Mouse (Mus musculus) hindbrain, embryonic 12.5 days (tissue): ENCODE measurements around the gene Lmx1b. TPM values are rescaled to one million over a fixed set of nuclear protein-coding genes. Genes with fewer than 3 reads are reported as not detected.
A peak's percentile ranks its signal among the peaks of the same experiment; 100 is the strongest.

ENCODE experiments used
- ATAC-seq: fragments of 200-750 bp; cut with Nextera tagmentation; 2 replicates; pipeline ENCODE4 v1.8.0; 2017; ENCODE audit warnings: moderate TSS enrichment; ENCODE audit not compliant: low FRiP score
- H3K27ac ChIP-seq: fragments of 300-500 bp; sonication (generic); 2 replicates; pipeline ENCODE4 v1.5.1; 2016; ENCODE audit warnings: mild to moderate bottlenecking
- H3K27me3 ChIP-seq: fragments of 300-500 bp; sonication (generic); 2 replicates; pipeline ENCODE4 v1.6.1; 2016; ENCODE audit warnings: mild to moderate bottlenecking
- H3K36me3 ChIP-seq: fragments of 300-500 bp; sonication (generic); 2 replicates; pipeline ENCODE4 v1.6.1; 2016; ENCODE audit warnings: mild to moderate bottlenecking
- H3K4me1 ChIP-seq: fragments of 300-500 bp; sonication (generic); 2 replicates; pipeline ENCODE4 v1.6.1; 2016
- H3K4me2 ChIP-seq: fragments of 300-500 bp; sonication (generic); replicated peaks from 2 replicates; pipeline ENCODE4 v1.6.1; 2016; ENCODE audit warnings: mild to moderate bottlenecking
- H3K4me3 ChIP-seq: fragments of 300-500 bp; sonication (generic); 2 replicates; pipeline ENCODE4 v1.5.1; 2016; ENCODE audit warnings: mild to moderate bottlenecking
- H3K9ac ChIP-seq: fragments of 300-500 bp; sonication (generic); 2 replicates; pipeline ENCODE4 v1.6.1; 2016; ENCODE audit warnings: mild to moderate bottlenecking, moderate library complexity
- H3K9me3 ChIP-seq: fragments of 300-500 bp; sonication (generic); replicated peaks from 2 replicates; pipeline ENCODE4 v1.6.1; 2016; ENCODE audit warnings: mild to moderate bottlenecking
- WGBS: fragments of 180-500 bp; shearing (Covaris S2); methylation state at CpG from one replicate; pipeline ENCODE4 v1.1.7; 2016; 5-methylcytosine and 5-hydroxymethylcytosine counted together
- polyA plus RNA-seq: library from polyadenylated mRNA; unstranded; fragments of >200 nt; fragmentation: Nextera tagmentation; extraction: Ambion mirVana; gene quantifications from 2 replicates; pipeline ENCODE4 v1.2.1, GENCODE M21; 2016

Lmx1b gene
- 5.0 and 5.6 TPM in 2 replicates for polyA plus RNA-seq

- peak within 1 kb of the TSS; percentile 45 for H3K4me3 ChIP-seq
- peak within 1 kb of the TSS; percentile 68 for H3K9ac ChIP-seq
- WGBS = 1% methylated on average over 53 of the region's 53 CpGs
- no peaks in the 10 kb centered on the region for H3K9me3 ChIP-seq
- no peak for ATAC-seq
- H3K27ac ChIP-seq = peak within 1 kb of the TSS; percentile 77
- H3K27me3 ChIP-seq = peaks cover 90% of the 10 kb centered on the region
- H3K36me3 ChIP-seq = no peaks in the 10 kb centered on the region
- H3K4me1 ChIP-seq = peaks cover 23% of the 10 kb centered on the region
- H3K4me2 ChIP-seq = peak within 1 kb of the TSS; percentile 60
Observed at GRCm38 (mm10) chr2:33640171-33640721, at the start of gene Lmx1b. Lmx1b (minus strand) TSS chr2:33640511.

- Histone ChIP-seq H3K4me1 (peaks cover 18% of the 10 kb centered on the region), H3K36me3 (no peaks in the 10 kb centered on the region), H3K9me3 (0 out of 2 replicates have a peak, but pooled peaks cover 4% of the 10 kb centered on the region), H3K4me3 (no peak overlapping the region), H3K4me2 (no peak overlapping the region), H3K27ac (peak overlapping the region; percentile 69), H3K27me3 (peaks cover 3% of the 10 kb centered on the region), H3K9ac (0 out of 2 replicates have a peak overlapping the region, but pooled peaks have one; percentile 9)
- 39% methylated on average over 9 of the region's 9 CpGs for WGBS
- no peak for ATAC-seq
Observed at GRCm38 (mm10) chr2:33689880-33690462, 49.7 kb upstream of the Lmx1b start.

- Histone ChIP-seq H3K36me3 (no peaks in the 10 kb centered on the region), H3K27me3 (peaks cover 3% of the 10 kb centered on the region), H3K9ac (0 out of 2 replicates have a peak overlapping the region, but pooled peaks have one; percentile 9), H3K27ac (peak overlapping the region; percentile 69), H3K4me2 (no peak overlapping the region), H3K4me1 (peaks cover 18% of the 10 kb centered on the region), H3K4me3 (no peak overlapping the region), H3K9me3 (0 out of 2 replicates have a peak, but pooled peaks cover 4% of the 10 kb centered on the region)
- 43% methylated on average over 23 of the region's 23 CpGs for WGBS
- peak; percentile 64 for ATAC-seq
Observed at GRCm38 (mm10) chr2:33689155-33689879, 49.0 kb upstream of the Lmx1b start.

DNA sequence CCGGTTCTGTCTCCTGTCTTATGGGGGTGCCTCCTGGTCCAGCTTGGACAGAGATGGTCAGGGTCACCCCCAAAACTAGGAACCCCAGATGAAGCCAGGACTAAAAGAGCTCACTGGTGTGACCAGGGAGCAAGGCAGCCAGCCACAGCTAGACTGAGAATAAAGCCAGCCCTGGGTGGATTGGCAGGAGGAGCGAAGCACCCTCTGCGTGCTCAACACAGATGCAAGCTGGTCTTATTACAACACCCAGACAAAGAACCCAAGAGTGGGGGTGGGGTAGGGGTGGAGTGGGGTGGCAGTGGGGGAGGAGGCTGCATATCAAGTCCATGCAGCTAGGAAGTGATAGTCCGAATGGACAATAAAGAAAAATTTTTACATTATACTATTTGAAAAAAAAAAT is 43.3 kb upstream of the Lmx1b start:
- Histone ChIP-seq H3K9ac (no peak overlapping the region), H3K4me3 (no peak overlapping the region), H3K36me3 (no peaks in the 10 kb centered on the region), H3K27me3 (peaks cover 3% of the 10 kb centered on the region), H3K27ac (peak overlapping the region; percentile 1; the same call in 1 of the 2 replicates), H3K4me1 (peaks cover 15% of the 10 kb centered on the region), H3K4me2 (no peak overlapping the region), H3K9me3 (0 out of 2 replicates have a peak, but pooled peaks cover 4% of the 10 kb centered on the region)
- ATAC-seq = 0 out of 2 replicates have a peak, but pooled peaks have one; percentile 43
- WGBS = 53% methylated on average over 4 of the region's 4 CpGs

- 37% methylated on average over 6 of the region's 6 CpGs for WGBS
- ATAC-seq = no peak
- Histone ChIP-seq H3K4me1 (peaks cover 11% of the 10 kb centered on the region), H3K4me2 (no peak overlapping the region), H3K27ac (peak overlapping the region; percentile 1; the same call in 1 of the 2 replicates), H3K27me3 (peaks cover 3% of the 10 kb centered on the region), H3K36me3 (no peaks in the 10 kb centered on the region), H3K4me3 (no peak overlapping the region), H3K9ac (no peak overlapping the region), H3K9me3 (0 out of 2 replicates have a peak, but pooled peaks cover 4% of the 10 kb centered on the region)
Observed at GRCm38 (mm10) chr2:33683095-33683494, 42.8 kb upstream of the Lmx1b start.

DNA sequence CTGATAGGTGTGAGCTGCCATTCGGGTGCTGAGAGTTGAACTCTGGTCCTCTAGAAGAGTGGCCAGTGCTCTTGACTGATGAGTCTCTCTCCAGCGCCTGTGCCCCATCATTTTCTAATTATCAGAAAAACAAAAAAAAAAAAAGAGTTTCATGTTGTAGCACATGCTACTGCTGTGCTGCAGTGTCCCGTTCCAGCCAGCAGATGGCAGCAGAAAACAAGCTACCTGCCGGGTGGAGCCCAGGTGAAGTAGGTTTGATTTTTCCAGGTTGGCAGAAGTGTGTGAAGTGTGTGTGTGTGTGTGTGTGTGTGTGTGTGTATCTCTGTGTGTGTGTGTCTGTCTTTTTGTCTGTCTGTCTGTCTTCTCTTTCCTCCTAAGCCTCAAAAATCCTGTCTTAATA is 41.9 kb upstream of the Lmx1b start:
- Histone ChIP-seq H3K4me1 (peaks cover 16% of the 10 kb centered on the region), H3K27ac (no peak overlapping the region), H3K27me3 (peaks cover 3% of the 10 kb centered on the region; the same call in 1 of the 2 replicates), H3K9me3 (0 out of 2 replicates have a peak, but pooled peaks cover 2% of the 10 kb centered on the region), H3K4me2 (no peak overlapping the region), H3K36me3 (no peaks in the 10 kb centered on the region), H3K4me3 (no peak overlapping the region), H3K9ac (no peak overlapping the region)
- ATAC-seq = no peak
- 16% methylated on average over 4 of the region's 4 CpGs for whole genome bisulfite sequencing

DNA sequence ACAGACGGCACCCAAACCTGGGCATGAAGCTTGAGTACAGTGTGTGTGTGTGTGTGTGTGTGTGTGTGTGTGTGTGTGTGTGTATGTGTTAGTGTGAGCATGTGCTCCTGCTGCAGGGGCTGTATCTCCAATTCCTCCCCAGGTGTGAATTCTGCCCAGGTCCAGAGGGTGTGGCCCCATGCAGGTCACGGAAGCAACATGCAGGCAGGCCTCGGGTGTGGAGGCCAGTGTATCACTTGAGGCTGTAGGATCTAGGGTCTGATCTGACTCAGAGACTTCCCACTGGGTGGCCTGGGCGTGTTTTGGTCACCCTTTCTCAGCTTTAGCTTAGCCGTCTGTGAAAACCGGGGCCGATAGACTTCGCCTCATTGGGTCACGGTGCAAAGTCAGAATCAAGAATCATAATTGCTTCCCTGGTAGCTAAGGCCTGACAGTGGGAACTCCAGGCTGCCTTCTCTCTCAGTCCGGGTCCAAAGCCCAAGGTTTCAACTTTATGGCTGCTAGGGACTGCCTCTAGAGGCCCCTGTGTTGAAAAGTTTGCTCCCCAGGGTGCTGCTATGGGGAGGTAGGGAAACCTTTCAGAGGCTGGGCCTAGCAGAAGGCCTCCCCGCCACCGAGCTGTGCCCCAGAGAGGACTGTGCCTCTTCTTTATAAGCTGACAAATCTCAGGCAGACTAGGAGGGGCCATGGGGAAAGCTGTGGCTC is 38.8 kb upstream of the Lmx1b start:
- WGBS = 72% methylated on average over 12 of the region's 12 CpGs
- Histone ChIP-seq H3K27ac (no peak overlapping the region), H3K4me3 (no peak overlapping the region), H3K4me1 (peaks cover 17% of the 10 kb centered on the region), H3K9ac (no peak overlapping the region), H3K9me3 (no peaks in the 10 kb centered on the region), H3K36me3 (no peaks in the 10 kb centered on the region), H3K27me3 (peaks cover 5% of the 10 kb centered on the region; the same call in 1 of the 2 replicates), H3K4me2 (no peak overlapping the region)
- no peak for ATAC-seq

DNA sequence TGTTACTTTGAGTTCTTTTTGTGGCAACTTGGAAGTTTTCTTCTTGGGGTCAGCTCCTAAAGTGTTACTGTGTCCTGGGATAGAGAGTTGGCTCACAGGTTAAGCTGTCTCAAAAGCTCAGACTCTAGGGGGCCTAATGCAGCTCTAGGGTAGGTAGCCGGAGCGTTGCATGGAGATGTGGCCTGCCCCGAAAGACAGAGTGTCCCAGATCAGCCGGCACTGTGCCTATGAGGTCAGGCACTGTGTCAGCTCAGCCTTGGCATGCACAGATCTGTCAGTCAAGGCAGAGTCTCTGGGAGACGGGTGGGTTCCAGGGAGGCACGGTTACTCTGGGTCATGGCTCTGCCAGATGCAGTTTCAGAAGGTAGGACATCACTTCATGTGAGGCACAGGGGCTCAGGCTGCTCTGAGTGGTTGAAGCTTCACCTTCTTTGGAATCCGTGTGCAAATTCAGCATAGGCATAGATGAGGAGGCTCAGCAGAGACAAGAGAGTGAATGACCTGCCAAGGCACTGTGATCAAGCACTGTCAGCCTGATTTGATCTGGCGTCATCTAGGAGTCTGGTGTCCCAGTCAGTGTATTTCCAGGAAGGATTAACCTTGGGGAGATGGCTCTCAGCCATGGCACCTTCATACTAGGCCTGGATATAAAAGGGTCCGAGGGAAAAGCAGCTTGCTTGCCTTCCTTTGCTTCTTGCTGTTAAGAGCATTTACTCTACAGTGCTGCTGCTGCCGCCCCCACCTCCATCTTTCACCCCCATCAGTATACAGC is 32.6 kb upstream of the Lmx1b start:
- WGBS = 74% methylated on average over 10 of the region's 10 CpGs
- no peak for ATAC-seq

DNA sequence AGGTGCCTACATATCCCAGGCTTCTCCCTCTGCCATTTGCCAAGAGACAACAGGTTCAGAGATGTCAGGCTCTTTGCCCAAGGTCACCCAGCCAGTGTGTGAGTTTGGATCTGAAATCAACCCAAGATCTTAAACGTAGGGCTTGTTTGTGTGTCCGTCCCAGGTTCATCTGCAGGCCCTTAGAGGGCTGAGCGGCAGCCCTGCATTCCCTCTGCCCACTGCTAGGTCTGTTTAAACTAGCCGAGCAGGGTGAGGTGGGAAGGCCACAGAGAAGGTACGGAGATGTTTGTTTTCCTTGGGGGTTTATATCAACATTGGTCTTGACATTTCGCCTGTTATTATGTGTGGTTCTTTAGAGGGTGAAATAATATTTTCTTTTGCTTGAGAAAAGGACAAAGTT is 28.4 kb upstream of the Lmx1b start:
- Histone ChIP-seq H3K27me3 (peaks cover 12% of the 10 kb centered on the region), H3K4me1 (peaks cover 24% of the 10 kb centered on the region), H3K36me3 (no peaks in the 10 kb centered on the region), H3K4me2 (no peak overlapping the region), H3K9ac (no peak overlapping the region), H3K4me3 (no peak overlapping the region), H3K27ac (no peak overlapping the region), H3K9me3 (no peaks in the 10 kb centered on the region)
- ATAC-seq = no peak
- WGBS = 70% methylated on average over 6 of the region's 6 CpGs

More for the DNA sequence above, 32.6 kb upstream of the Lmx1b start:
- no peak overlapping the region for H3K4me3 ChIP-seq
- peaks cover 9% of the 10 kb centered on the region; the same call in 1 of the 2 replicates for H3K27me3 ChIP-seq
- no peaks in the 10 kb centered on the region for H3K36me3 ChIP-seq
- H3K9me3 ChIP-seq = no peaks in the 10 kb centered on the region
- no peak overlapping the region for H3K9ac ChIP-seq
- no peak overlapping the region for H3K27ac ChIP-seq
- no peak overlapping the region for H3K4me2 ChIP-seq
- H3K4me1 ChIP-seq = peaks cover 6% of the 10 kb centered on the region

GRCm38 (mm10) chr2:33666388-33666945 is 26.2 kb upstream of the Lmx1b start:
- Histone ChIP-seq H3K27me3 (peaks cover 12% of the 10 kb centered on the region), H3K9ac (no peak overlapping the region), H3K4me1 (peaks cover 24% of the 10 kb centered on the region), H3K9me3 (no peaks in the 10 kb centered on the region), H3K27ac (no peak overlapping the region), H3K4me3 (no peak overlapping the region), H3K4me2 (no peak overlapping the region), H3K36me3 (no peaks in the 10 kb centered on the region)
- 48% methylated on average over 11 of the region's 11 CpGs for WGBS
- ATAC-seq = no peak

GRCm38 (mm10) chr2:33665363-33666058 is 25.2 kb upstream of the Lmx1b start:
- Histone ChIP-seq H3K27ac (no peak overlapping the region), H3K27me3 (peaks cover 12% of the 10 kb centered on the region), H3K4me3 (no peak overlapping the region), H3K4me2 (no peak overlapping the region), H3K4me1 (peaks cover 24% of the 10 kb centered on the region), H3K9ac (no peak overlapping the region), H3K36me3 (no peaks in the 10 kb centered on the region), H3K9me3 (no peaks in the 10 kb centered on the region)
- peak; percentile 43; the same call in 1 of the 2 replicates for ATAC-seq
- 34% methylated on average over 13 of the region's 13 CpGs for WGBS
